Mouse (Mus musculus) cortical plate, adult 2 months (tissue): ENCODE measurements around the gene Cdc42bpa.

ENCODE experiments used
- CTCF ChIP-seq: fragments of 200-500 bp; IDR thresholded peaks from 2 replicates; pipeline ENCODE4 v1.5.1; 2011; ENCODE audit warnings: mild to moderate bottlenecking, control low read depth, low read length; ENCODE audit not compliant: insufficient read depth; ENCODE audit errors: extremely low read depth
- POLR2A ChIP-seq: fragments of 200-500 bp; IDR thresholded peaks from 2 replicates; pipeline ENCODE4 v1.6.1; 2011; ENCODE audit warnings: mild to moderate bottlenecking, low read length, control low read depth; ENCODE audit not compliant: insufficient read depth; ENCODE audit errors: extremely low read depth

DNA sequence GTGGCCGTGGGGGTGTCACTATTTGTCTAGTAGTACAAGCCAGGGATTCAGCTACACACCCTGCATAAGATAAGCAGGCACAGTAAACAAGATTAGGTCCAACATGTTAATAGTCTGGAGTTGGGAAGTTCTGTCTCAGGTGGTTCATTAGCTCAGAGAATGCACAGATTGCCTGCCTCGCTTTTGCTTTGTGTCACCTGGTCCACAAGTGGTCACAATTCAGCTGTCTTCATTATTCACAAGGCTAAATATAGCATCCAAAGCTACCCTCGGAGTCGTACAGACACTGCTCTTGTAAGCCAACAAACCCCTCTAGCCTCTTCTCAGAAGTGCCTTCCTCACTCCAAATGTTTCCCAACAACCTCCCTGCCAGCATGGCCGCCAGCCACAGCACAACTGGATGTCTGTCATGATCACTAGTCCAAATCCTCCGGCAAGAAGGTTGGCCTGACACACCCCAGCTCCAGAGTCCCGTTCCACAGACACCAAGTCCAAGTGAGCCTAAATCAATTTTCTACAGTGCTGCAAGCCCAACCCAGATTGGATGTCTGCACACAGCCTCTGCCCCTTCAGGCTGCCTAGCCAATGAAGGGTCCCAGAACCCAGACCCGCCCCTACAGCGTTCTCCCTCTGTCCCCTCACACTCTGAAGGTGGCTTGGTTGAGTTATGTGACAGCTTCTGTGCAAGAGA is 234.7 kb downstream of the Cdc42bpa start:
- TF ChIP-seq POLR2A (no peak), CTCF (no peak)
